Mouse (Mus musculus) heart, postnatal 14 days (tissue): ENCODE results near the gene Pcbp3. TPM values are rescaled to one million over a fixed set of nuclear protein-coding genes. Genes with fewer than 3 reads are reported as not detected.

Experiments used
- DNase-seq, 2 experiments: peaks; one replicate each; pipeline ENCODE4 v3.0.0; 2021 to 2022
- intact Hi-C: fragments of 180-260 bp; cut with DNase I; formaldehyde crosslinking; loops from one replicate; pipeline ENCODE4 v1.15.1; 2025
- total RNA-seq, 2 experiments: library from RNA; stranded (reverse); gene quantifications; 2 replicates each; pipeline ENCODE4 v1.2.3; 2021

Gene Pcbp3
- total RNA-seq, 2 experiments from 2014 or later = 7.7 TPM

DNA sequence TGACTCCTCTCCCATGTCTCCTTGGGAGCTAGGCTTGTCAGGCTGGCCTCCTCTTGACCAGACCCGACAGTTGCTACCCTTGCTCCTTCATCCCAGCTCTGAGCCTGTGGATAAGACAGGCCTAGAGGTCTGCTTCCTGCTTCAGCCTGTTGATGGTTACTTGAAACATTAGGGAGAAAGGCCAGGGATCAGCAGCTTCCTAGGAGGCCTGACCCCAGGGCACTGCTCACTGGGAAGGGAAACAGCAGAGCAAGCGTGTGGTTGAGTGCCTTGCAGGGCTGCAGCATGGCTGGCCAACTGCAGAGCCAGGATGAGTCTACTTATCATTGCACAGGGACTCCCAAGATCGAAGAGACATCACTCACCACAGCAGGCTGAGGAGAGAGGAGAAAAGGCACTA lies 249.2 kb downstream of the Pcbp3 start:
- intact Hi-C loops = no loop called here
- no peak for DNase-seq

Other genes starting within 250 kb of the Pcbp3 start
- gene Col6a1, start 235.7 kb downstream of the Pcbp3 start, total RNA-seq = 100 to 1,000 TPM; 142 to 151 TPM
- gene Slc19a1, start 70.4 kb upstream of the Pcbp3 start, total RNA-seq = 1 to 10 TPM; 4.0 to 5.0 TPM
- gene Col18a1, start 204.7 kb upstream of the Pcbp3 start, total RNA-seq = 10 to 100 TPM; 30.0 to 31.8 TPM